Mouse (Mus musculus): Measurements from ENCODE around the gene BC030867. TPM values are rescaled to one million over a fixed set of nuclear protein-coding genes. Genes with fewer than 3 reads are reported as not detected.

The BC030867 gene
- polyA plus RNA-seq, 1 experiment from 2014 or later, result 4.6 TPM

- Histone ChIP-seq H3K27ac (no peak overlapping the region), H3K9ac (replicated peaks) (peak overlapping the region; percentile 47; the same call in 1 of the 2 replicates), H3K4me2 (replicated peaks) (no peak overlapping the region), H3K4me3 (replicated peaks) (no peak overlapping the region), H3K9me3 (no peaks in the 10 kb centered on the region), H3K4me1 (replicated peaks) (peaks cover 77% of the 10 kb centered on the region), H3K36me3 (peaks cover 29% of the 10 kb centered on the region), H3K27me3 (no peaks in the 10 kb centered on the region)
- WGBS, result 82% methylated on average over 11 of the region's 11 CpGs
- no peak for ATAC-seq
Observed at GRCm38 (mm10) chr11:102215511-102215910, 33.2 kb upstream of the BC030867 start.

- H3K9me3 ChIP-seq, result no peaks in the 10 kb centered on the region
- H3K36me3 ChIP-seq, result peaks cover 37% of the 10 kb centered on the region
- peak overlapping the region; percentile 47; the same call in 1 of the 2 replicates for H3K9ac ChIP-seq (replicated peaks)
- peaks cover 74% of the 10 kb centered on the region for H3K4me1 ChIP-seq (replicated peaks)
- WGBS, result 53% methylated on average over 12 of the region's 12 CpGs
- no peak for ATAC-seq
- H3K27me3 ChIP-seq, result no peaks in the 10 kb centered on the region
- no peak overlapping the region for H3K4me3 ChIP-seq (replicated peaks)
- H3K4me2 ChIP-seq (replicated peaks), result no peak overlapping the region
- no peak overlapping the region for H3K27ac ChIP-seq
Observed at GRCm38 (mm10) chr11:102216056-102216885, 32.4 kb upstream of the BC030867 start.

- Histone ChIP-seq H3K4me2 (replicated peaks) (no peak overlapping the region), H3K27ac (no peak overlapping the region)
Observed at GRCm38 (mm10) chr11:102216886-102217240, 31.8 kb upstream of the BC030867 start.

DNA sequence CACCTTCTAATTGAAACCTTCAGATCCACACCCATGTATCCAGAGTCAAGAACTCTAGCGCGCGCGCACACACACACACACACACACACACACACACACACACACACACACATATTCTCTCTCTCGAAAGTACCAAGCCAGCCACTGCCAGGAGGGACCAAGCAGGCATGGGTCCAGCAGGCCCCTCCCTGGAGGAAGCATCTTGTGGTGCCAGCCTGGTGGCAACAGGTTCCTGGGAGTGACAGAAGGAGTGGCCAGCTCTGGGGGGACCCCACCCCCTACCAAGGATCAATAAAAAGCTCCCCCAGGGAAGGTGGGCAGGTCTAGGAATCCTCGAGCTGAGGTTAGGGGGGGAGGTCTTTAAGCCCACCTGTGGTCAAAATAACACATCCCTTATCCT, 31.3 kb upstream of the BC030867 start:
- H3K27ac ChIP-seq, result no peak overlapping the region
- peaks cover 69% of the 10 kb centered on the region for H3K4me1 ChIP-seq (replicated peaks)
- ATAC-seq, result no peak
- H3K27me3 ChIP-seq, result no peaks in the 10 kb centered on the region
- 88% methylated on average over 6 of the region's 6 CpGs for WGBS
- H3K9me3 ChIP-seq, result no peaks in the 10 kb centered on the region
- H3K9ac ChIP-seq (replicated peaks), result no peak overlapping the region
- H3K4me3 ChIP-seq (replicated peaks), result no peak overlapping the region
- H3K36me3 ChIP-seq, result peaks cover 39% of the 10 kb centered on the region
- no peak overlapping the region for H3K4me2 ChIP-seq (replicated peaks)

More at GRCm38 (mm10) chr11:102216886-102217240, 31.8 kb upstream of the BC030867 start:
- Histone ChIP-seq H3K9ac (replicated peaks) (no peak overlapping the region), H3K4me3 (replicated peaks) (no peak overlapping the region), H3K4me1 (replicated peaks) (peaks cover 69% of the 10 kb centered on the region), H3K9me3 (no peaks in the 10 kb centered on the region), H3K36me3 (peaks cover 38% of the 10 kb centered on the region), H3K27me3 (no peaks in the 10 kb centered on the region)
- ATAC-seq, result no peak
- WGBS, result 57% methylated on average over 5 of the region's 5 CpGs

- peak overlapping the region; percentile 44 for H3K4me2 ChIP-seq (replicated peaks)
- H3K9me3 ChIP-seq, result no peaks in the 10 kb centered on the region
- H3K27me3 ChIP-seq, result no peaks in the 10 kb centered on the region
- ATAC-seq, result no peak
- peak overlapping the region; percentile 84 for H3K27ac ChIP-seq
- peaks cover 71% of the 10 kb centered on the region for H3K4me1 ChIP-seq (replicated peaks)
- peak overlapping the region; percentile 17 for H3K4me3 ChIP-seq (replicated peaks)
- WGBS, result 78% methylated on average over 7 of the region's 7 CpGs
- H3K9ac ChIP-seq (replicated peaks), result peak overlapping the region; percentile 49
- peaks cover 44% of the 10 kb centered on the region for H3K36me3 ChIP-seq
Observed at GRCm38 (mm10) chr11:102217876-102218430, 30.7 kb upstream of the BC030867 start.

GRCm38 (mm10) chr11:102218783-102219182, 29.9 kb upstream of the BC030867 start:
- Histone ChIP-seq H3K9me3 (no peaks in the 10 kb centered on the region), H3K27ac (peak overlapping the region; percentile 84), H3K9ac (replicated peaks) (peak overlapping the region; percentile 49), H3K27me3 (no peaks in the 10 kb centered on the region), H3K36me3 (peaks cover 53% of the 10 kb centered on the region), H3K4me2 (replicated peaks) (peak overlapping the region; percentile 44), H3K4me3 (replicated peaks) (peak overlapping the region; percentile 17), H3K4me1 (replicated peaks) (peaks cover 74% of the 10 kb centered on the region)
- 1% methylated on average over 10 of the region's 10 CpGs for WGBS
- ATAC-seq, result peak; percentile 81

GRCm38 (mm10) chr11:102219247-102219993, 29.3 kb upstream of the BC030867 start:
- Histone ChIP-seq H3K9me3 (no peaks in the 10 kb centered on the region), H3K36me3 (peaks cover 58% of the 10 kb centered on the region), H3K4me1 (replicated peaks) (peaks cover 76% of the 10 kb centered on the region), H3K4me2 (replicated peaks) (peak overlapping the region; percentile 44), H3K9ac (replicated peaks) (peak overlapping the region; percentile 49), H3K27me3 (no peaks in the 10 kb centered on the region), H3K27ac (peak overlapping the region; percentile 84), H3K4me3 (replicated peaks) (no peak overlapping the region; the same call in 1 of the 2 replicates)
- no peak for ATAC-seq
- 73% methylated on average over 14 of the region's 14 CpGs for WGBS

GRCm38 (mm10) chr11:102219994-102220346, 28.7 kb upstream of the BC030867 start:
- WGBS, result 82% methylated on average over 4 of the region's 4 CpGs
- Histone ChIP-seq H3K4me2 (replicated peaks) (no peak overlapping the region), H3K4me3 (replicated peaks) (no peak overlapping the region), H3K27ac (peak overlapping the region; percentile 84; the same call in 1 of the 2 replicates), H3K27me3 (no peaks in the 10 kb centered on the region), H3K36me3 (peaks cover 58% of the 10 kb centered on the region), H3K9ac (replicated peaks) (no peak overlapping the region), H3K4me1 (replicated peaks) (peaks cover 76% of the 10 kb centered on the region), H3K9me3 (no peaks in the 10 kb centered on the region)
- no peak for ATAC-seq

DNA sequence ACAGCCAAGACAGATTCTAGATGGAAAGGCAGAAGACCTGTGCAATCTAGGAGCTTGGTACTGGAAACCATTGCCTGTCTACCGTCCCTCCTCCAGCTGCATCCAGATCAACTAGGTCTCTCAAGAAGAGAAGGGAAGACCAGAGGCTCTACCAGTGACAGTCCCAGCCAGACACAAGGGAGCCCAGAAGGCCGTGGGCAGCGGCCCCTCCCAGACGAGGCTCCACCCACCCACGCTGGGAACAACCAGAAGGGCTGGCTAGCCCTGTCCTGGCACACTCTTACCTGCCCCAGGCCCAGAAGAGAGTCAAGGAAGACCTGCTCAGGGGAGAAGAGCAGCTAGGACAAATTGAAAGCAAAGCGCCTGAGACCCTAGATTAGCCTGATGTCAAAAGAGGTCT, 28.2 kb upstream of the BC030867 start:
- Histone ChIP-seq H3K9me3 (no peaks in the 10 kb centered on the region), H3K9ac (replicated peaks) (no peak overlapping the region), H3K4me1 (replicated peaks) (peaks cover 76% of the 10 kb centered on the region), H3K27ac (no peak overlapping the region), H3K4me2 (replicated peaks) (no peak overlapping the region), H3K36me3 (peaks cover 58% of the 10 kb centered on the region), H3K4me3 (replicated peaks) (no peak overlapping the region), H3K27me3 (no peaks in the 10 kb centered on the region)
- no peak for ATAC-seq
- WGBS, result 73% methylated on average over 6 of the region's 6 CpGs

DNA sequence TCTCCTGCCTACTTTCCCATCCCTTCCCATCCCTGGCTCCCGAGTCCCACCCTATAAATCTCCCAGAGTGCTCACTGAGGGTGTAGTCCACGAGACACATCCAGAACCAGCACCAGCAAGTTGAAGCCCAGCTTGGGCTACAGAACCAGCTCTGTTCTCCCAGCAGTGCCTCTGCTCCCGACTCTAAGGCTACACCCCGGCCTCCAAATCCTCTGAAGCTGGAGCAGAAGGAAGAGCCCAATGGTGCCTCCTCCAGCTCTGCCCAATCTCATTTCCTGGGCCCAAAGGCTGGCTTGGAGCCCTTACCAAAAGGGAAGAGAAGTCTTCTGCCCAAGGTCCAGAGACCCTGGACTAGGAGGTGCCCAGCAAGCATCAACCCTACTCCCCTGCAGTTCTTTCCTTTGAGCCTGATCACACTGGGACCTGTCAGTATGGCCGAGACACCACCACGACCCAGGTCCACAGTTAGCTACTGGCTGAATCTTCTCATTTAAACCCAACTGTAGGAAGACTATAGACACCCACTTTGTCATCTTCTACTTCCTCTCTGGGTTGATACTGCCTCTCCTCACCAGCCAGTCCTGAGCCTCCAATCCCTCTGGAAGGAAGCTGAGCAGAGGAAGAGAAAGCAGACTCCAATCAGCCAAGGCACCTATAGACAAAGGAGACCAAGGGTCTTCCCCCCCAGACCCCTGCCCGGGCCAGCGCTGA, 27.3 kb upstream of the BC030867 start:
- no peak overlapping the region for H3K4me2 ChIP-seq (replicated peaks)
- peaks cover 76% of the 10 kb centered on the region for H3K4me1 ChIP-seq (replicated peaks)
- WGBS, result 91% methylated on average over 8 of the region's 8 CpGs
- H3K36me3 ChIP-seq, result peaks cover 58% of the 10 kb centered on the region
- H3K27me3 ChIP-seq, result no peaks in the 10 kb centered on the region
- no peak for ATAC-seq
- no peak overlapping the region for H3K9ac ChIP-seq (replicated peaks)
- no peaks in the 10 kb centered on the region for H3K9me3 ChIP-seq
- no peak overlapping the region for H3K27ac ChIP-seq
- no peak overlapping the region for H3K4me3 ChIP-seq (replicated peaks)

DNA sequence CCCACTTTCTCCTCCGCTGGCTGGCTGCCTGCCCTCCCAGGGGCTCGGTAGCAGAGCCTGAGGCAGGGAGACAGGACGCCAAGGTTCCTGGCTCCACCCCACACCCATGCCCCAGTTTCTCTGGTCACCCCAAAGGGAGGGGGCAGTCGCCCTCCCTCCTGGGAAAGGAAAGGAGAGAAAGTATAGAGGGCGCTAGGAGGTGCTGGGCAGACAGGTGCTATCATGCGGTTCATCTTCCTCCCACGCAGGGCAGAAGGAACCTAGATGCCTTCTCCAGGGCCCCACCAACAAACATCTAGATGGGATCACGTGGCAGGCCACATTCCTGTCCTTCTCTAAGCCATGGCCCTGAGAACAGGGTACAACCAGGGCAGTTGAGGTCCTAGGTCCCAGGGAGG, 26.7 kb upstream of the BC030867 start:
- Histone ChIP-seq H3K9ac (replicated peaks) (no peak overlapping the region), H3K27ac (no peak overlapping the region), H3K4me1 (replicated peaks) (peaks cover 76% of the 10 kb centered on the region), H3K4me3 (replicated peaks) (no peak overlapping the region), H3K9me3 (no peaks in the 10 kb centered on the region), H3K4me2 (replicated peaks) (no peak overlapping the region), H3K27me3 (no peaks in the 10 kb centered on the region), H3K36me3 (peaks cover 58% of the 10 kb centered on the region)
- 79% methylated on average over 8 of the region's 8 CpGs for WGBS
- no peak for ATAC-seq
